Mouse (Mus musculus): Measurements from ENCODE around the gene Pold4. TPM values are rescaled to one million over a fixed set of nuclear protein-coding genes. Genes with fewer than 3 reads are reported as not detected.

Pold4 gene
- polyA plus RNA-seq, 1 experiment from 2014 or later, result 28.2 TPM

- 94% methylated on average over 6 of the region's 6 CpGs for WGBS
- no peaks in the 10 kb centered on the region for H3K4me1 ChIP-seq (ENCODE audit: control insufficient read depth, insufficient read depth, low read length)
- no peak overlapping the region for H3K4me2 ChIP-seq (replicated peaks; ENCODE audit: low read depth, low read length)
- no peak overlapping the region for H3K4me3 ChIP-seq (ENCODE audit: low read length)
- no peak for ATAC-seq (ENCODE audit: low FRiP score, low TSS enrichment)
- H3K9me3 ChIP-seq (ENCODE audit: control insufficient read depth, low read length), result no peaks in the 10 kb centered on the region
- no peak overlapping the region for H3K9ac ChIP-seq (ENCODE audit: low read depth, low read length)
- no peak overlapping the region for H3K27ac ChIP-seq (ENCODE audit: low read depth, low read length)
- H3K36me3 ChIP-seq (ENCODE audit: control insufficient read depth, insufficient read depth, low read length), result no peaks in the 10 kb centered on the region
- 0 out of 2 replicates have a peak, but pooled peaks cover 5% of the 10 kb centered on the region for H3K27me3 ChIP-seq (ENCODE audit: control insufficient read depth, insufficient read depth, low read length)
These were observed 32.6 kb downstream of the Pold4 start for GRCm38 (mm10) chr19:4264171-4264780.

GRCm38 (mm10) chr19:4265956-4266355 is 34.3 kb downstream of the Pold4 start:
- Histone ChIP-seq H3K9me3 (ENCODE audit: control insufficient read depth, low read length) (no peaks in the 10 kb centered on the region), H3K9ac (ENCODE audit: low read depth, low read length) (no peak overlapping the region), H3K4me3 (ENCODE audit: low read length) (no peak overlapping the region), H3K27ac (ENCODE audit: low read depth, low read length) (no peak overlapping the region), H3K4me2 (replicated peaks; ENCODE audit: low read depth, low read length) (no peak overlapping the region), H3K27me3 (ENCODE audit: control insufficient read depth, insufficient read depth, low read length) (peaks cover 5% of the 10 kb centered on the region; the same call in 1 of the 2 replicates), H3K36me3 (ENCODE audit: control insufficient read depth, insufficient read depth, low read length) (no peaks in the 10 kb centered on the region; the same call in 1 of the 2 replicates), H3K4me1 (ENCODE audit: control insufficient read depth, insufficient read depth, low read length) (no peaks in the 10 kb centered on the region)
- WGBS, result 65% methylated on average over 4 of the region's 4 CpGs
- no peak for ATAC-seq (ENCODE audit: low FRiP score, low TSS enrichment)

GRCm38 (mm10) chr19:4268566-4269361 is 37.1 kb downstream of the Pold4 start, which contains the start of gene Ssh3:
Gene Ssh3, minus strand, starts transcription at chr19:4269180.
- peak; percentile 82 for ATAC-seq (ENCODE audit: low FRiP score, low TSS enrichment)

GRCm38 (mm10) chr19:4270187-4270586 is 38.5 kb downstream of the Pold4 start:
- no peaks in the 10 kb centered on the region for H3K4me1 ChIP-seq (ENCODE audit: control insufficient read depth, insufficient read depth, low read length)
- no peaks in the 10 kb centered on the region for H3K9me3 ChIP-seq (ENCODE audit: control insufficient read depth, low read length)
- H3K4me3 ChIP-seq (ENCODE audit: low read length), result no peak overlapping the region
- WGBS, result 63% methylated on average over 6 of the region's 6 CpGs
- H3K27me3 ChIP-seq (ENCODE audit: control insufficient read depth, insufficient read depth, low read length), result peaks cover 5% of the 10 kb centered on the region; the same call in 1 of the 2 replicates
- H3K36me3 ChIP-seq (ENCODE audit: control insufficient read depth, insufficient read depth, low read length), result no peaks in the 10 kb centered on the region; the same call in 1 of the 2 replicates
- no peak overlapping the region for H3K9ac ChIP-seq (ENCODE audit: low read depth, low read length)
- H3K27ac ChIP-seq (ENCODE audit: low read depth, low read length), result no peak overlapping the region
- ATAC-seq (ENCODE audit: low FRiP score, low TSS enrichment), result no peak
- no peak overlapping the region for H3K4me2 ChIP-seq (replicated peaks; ENCODE audit: low read depth, low read length)

More at GRCm38 (mm10) chr19:4268566-4269361, 37.1 kb downstream of the Pold4 start, which contains the start of gene Ssh3:
- H3K27ac ChIP-seq (ENCODE audit: low read depth, low read length), result no peak within 1 kb of the TSS; the same call in 1 of the 2 replicates
- peak within 1 kb of the TSS; percentile 77 for H3K4me2 ChIP-seq (replicated peaks; ENCODE audit: low read depth, low read length)
- H3K27me3 ChIP-seq (ENCODE audit: control insufficient read depth, insufficient read depth, low read length), result peaks cover 5% of the 10 kb centered on the region; the same call in 1 of the 2 replicates
- H3K9ac ChIP-seq (ENCODE audit: low read depth, low read length), result peak within 1 kb of the TSS; percentile 63
- H3K4me1 ChIP-seq (ENCODE audit: control insufficient read depth, insufficient read depth, low read length), result no peaks in the 10 kb centered on the region
- peak within 1 kb of the TSS; percentile 48 for H3K4me3 ChIP-seq (ENCODE audit: low read length)
- no peaks in the 10 kb centered on the region; the same call in 1 of the 2 replicates for H3K36me3 ChIP-seq (ENCODE audit: control insufficient read depth, insufficient read depth, low read length)
- 5% methylated on average over 46 of the region's 46 CpGs for WGBS
- H3K9me3 ChIP-seq (ENCODE audit: control insufficient read depth, low read length), result no peaks in the 10 kb centered on the region

- H3K4me2 ChIP-seq (replicated peaks; ENCODE audit: low read depth, low read length), result no peak overlapping the region
- peaks cover 5% of the 10 kb centered on the region; the same call in 1 of the 2 replicates for H3K27me3 ChIP-seq (ENCODE audit: control insufficient read depth, insufficient read depth, low read length)
- no peak overlapping the region for H3K27ac ChIP-seq (ENCODE audit: low read depth, low read length)
- H3K4me3 ChIP-seq (ENCODE audit: low read length), result no peak overlapping the region
- H3K36me3 ChIP-seq (ENCODE audit: control insufficient read depth, insufficient read depth, low read length), result no peaks in the 10 kb centered on the region; the same call in 1 of the 2 replicates
- H3K4me1 ChIP-seq (ENCODE audit: control insufficient read depth, insufficient read depth, low read length), result no peaks in the 10 kb centered on the region
- WGBS, result 95% methylated on average over 11 of the region's 11 CpGs
- no peaks in the 10 kb centered on the region for H3K9me3 ChIP-seq (ENCODE audit: control insufficient read depth, low read length)
- no peak overlapping the region for H3K9ac ChIP-seq (ENCODE audit: low read depth, low read length)
- ATAC-seq (ENCODE audit: low FRiP score, low TSS enrichment), result no peak
These were observed 39.3 kb downstream of the Pold4 start for GRCm38 (mm10) chr19:4270972-4271371.

GRCm38 (mm10) chr19:4279487-4279886 is 47.8 kb downstream of the Pold4 start:
- 97% methylated on average over 1 of the region's 1 CpGs for WGBS

GRCm38 (mm10) chr19:4280425-4280824 is 48.7 kb downstream of the Pold4 start:
- Histone ChIP-seq H3K27me3 (ENCODE audit: control insufficient read depth, insufficient read depth, low read length) (no peaks in the 10 kb centered on the region), H3K36me3 (ENCODE audit: control insufficient read depth, insufficient read depth, low read length) (peaks cover 2% of the 10 kb centered on the region; the same call in 1 of the 2 replicates), H3K4me1 (ENCODE audit: control insufficient read depth, insufficient read depth, low read length) (0 out of 2 replicates have a peak, but pooled peaks cover 4% of the 10 kb centered on the region), H3K4me3 (ENCODE audit: low read length) (no peak overlapping the region), H3K27ac (ENCODE audit: low read depth, low read length) (no peak overlapping the region), H3K9me3 (ENCODE audit: control insufficient read depth, low read length) (no peaks in the 10 kb centered on the region; the same call in 1 of the 2 replicates), H3K9ac (ENCODE audit: low read depth, low read length) (no peak overlapping the region), H3K4me2 (replicated peaks; ENCODE audit: low read depth, low read length) (no peak overlapping the region)
- no peak for ATAC-seq (ENCODE audit: low FRiP score, low TSS enrichment)
- 97% methylated on average over 9 of the region's 9 CpGs for WGBS

More at GRCm38 (mm10) chr19:4279487-4279886, 47.8 kb downstream of the Pold4 start:
- Histone ChIP-seq H3K9ac (ENCODE audit: low read depth, low read length) (no peak overlapping the region), H3K4me1 (ENCODE audit: control insufficient read depth, insufficient read depth, low read length) (0 out of 2 replicates have a peak, but pooled peaks cover 4% of the 10 kb centered on the region), H3K4me3 (ENCODE audit: low read length) (no peak overlapping the region), H3K27ac (ENCODE audit: low read depth, low read length) (no peak overlapping the region), H3K4me2 (replicated peaks; ENCODE audit: low read depth, low read length) (no peak overlapping the region), H3K9me3 (ENCODE audit: control insufficient read depth, low read length) (no peaks in the 10 kb centered on the region; the same call in 1 of the 2 replicates), H3K36me3 (ENCODE audit: control insufficient read depth, insufficient read depth, low read length) (no peaks in the 10 kb centered on the region), H3K27me3 (ENCODE audit: control insufficient read depth, insufficient read depth, low read length) (no peaks in the 10 kb centered on the region)
- no peak for ATAC-seq (ENCODE audit: low FRiP score, low TSS enrichment)

- H3K36me3 ChIP-seq (ENCODE audit: control insufficient read depth, insufficient read depth, low read length), result peaks cover 28% of the 10 kb centered on the region
- H3K4me1 ChIP-seq (ENCODE audit: control insufficient read depth, insufficient read depth, low read length), result 0 out of 2 replicates have a peak, but pooled peaks cover 4% of the 10 kb centered on the region
- no peak within 1 kb of the TSS for H3K27ac ChIP-seq (ENCODE audit: low read depth, low read length)
- H3K9me3 ChIP-seq (ENCODE audit: control insufficient read depth, low read length), result no peaks in the 10 kb centered on the region
- peak within 1 kb of the TSS; percentile 65 for H3K4me3 ChIP-seq (ENCODE audit: low read length)
- under 1% methylated on average over 50 of the region's 50 CpGs for WGBS
- peak; percentile 95 for ATAC-seq (ENCODE audit: low FRiP score, low TSS enrichment)
- H3K4me2 ChIP-seq (replicated peaks; ENCODE audit: low read depth, low read length), result peak within 1 kb of the TSS; percentile 77
- H3K9ac ChIP-seq (ENCODE audit: low read depth, low read length), result peak within 1 kb of the TSS; percentile 70
- no peaks in the 10 kb centered on the region for H3K27me3 ChIP-seq (ENCODE audit: control insufficient read depth, insufficient read depth, low read length)
These were observed 51.3 kb downstream of the Pold4 start, which contains the start of gene Ankrd13d for GRCm38 (mm10) chr19:4282898-4283553. Gene Ankrd13d, minus strand, starts transcription at chr19:4283137.
